Mouse (Mus musculus) hindbrain, embryonic 12.5 days (tissue): Measurements from ENCODE around the gene Dnajc1. TPM values are rescaled to one million over a fixed set of nuclear protein-coding genes. Genes with fewer than 3 reads are reported as not detected.

Experiments
- ATAC-seq: fragments of 200-750 bp; cut with Nextera tagmentation; 2 replicates; pipeline ENCODE4 v1.8.0; 2017; ENCODE audit warnings: moderate TSS enrichment; ENCODE audit not compliant: low FRiP score
- H3K27ac ChIP-seq: fragments of 300-500 bp; sonication (generic); 2 replicates; pipeline ENCODE4 v1.5.1; 2016; ENCODE audit warnings: mild to moderate bottlenecking
- H3K27me3 ChIP-seq: fragments of 300-500 bp; sonication (generic); 2 replicates; pipeline ENCODE4 v1.6.1; 2016; ENCODE audit warnings: mild to moderate bottlenecking
- H3K36me3 ChIP-seq: fragments of 300-500 bp; sonication (generic); 2 replicates; pipeline ENCODE4 v1.6.1; 2016; ENCODE audit warnings: mild to moderate bottlenecking
- H3K4me1 ChIP-seq: fragments of 300-500 bp; sonication (generic); 2 replicates; pipeline ENCODE4 v1.6.1; 2016
- H3K4me2 ChIP-seq: fragments of 300-500 bp; sonication (generic); replicated peaks from 2 replicates; pipeline ENCODE4 v1.6.1; 2016; ENCODE audit warnings: mild to moderate bottlenecking
- H3K4me3 ChIP-seq: fragments of 300-500 bp; sonication (generic); 2 replicates; pipeline ENCODE4 v1.5.1; 2016; ENCODE audit warnings: mild to moderate bottlenecking
- H3K9ac ChIP-seq: fragments of 300-500 bp; sonication (generic); 2 replicates; pipeline ENCODE4 v1.6.1; 2016; ENCODE audit warnings: mild to moderate bottlenecking, moderate library complexity
- H3K9me3 ChIP-seq: fragments of 300-500 bp; sonication (generic); replicated peaks from 2 replicates; pipeline ENCODE4 v1.6.1; 2016; ENCODE audit warnings: mild to moderate bottlenecking
- WGBS: fragments of 180-500 bp; shearing (Covaris S2); methylation state at CpG from one replicate; pipeline ENCODE4 v1.1.7; 2016; 5-methylcytosine and 5-hydroxymethylcytosine counted together
- polyA plus RNA-seq: library from polyadenylated mRNA; unstranded; fragments of >200 nt; fragmentation: Nextera tagmentation; extraction: Ambion mirVana; gene quantifications from 2 replicates; pipeline ENCODE4 v1.2.1, GENCODE M21; 2016

The Dnajc1 gene
- polyA plus RNA-seq, 1 experiment from 2014 or later = 35.7 TPM

- ATAC-seq = no peak
- H3K4me3 ChIP-seq = no peak overlapping the region
These were observed 216.4 kb downstream of the Dnajc1 start for GRCm38 (mm10) chr2:18176235-18176634.

GRCm38 (mm10) chr2:18175234-18175633 lies 217.4 kb downstream of the Dnajc1 start:
- Histone ChIP-seq H3K9me3 (no peaks in the 10 kb centered on the region), H3K4me1 (no peaks in the 10 kb centered on the region), H3K27ac (no peak overlapping the region), H3K9ac (no peak overlapping the region), H3K4me3 (no peak overlapping the region), H3K4me2 (no peak overlapping the region), H3K36me3 (peaks cover 26% of the 10 kb centered on the region), H3K27me3 (no peaks in the 10 kb centered on the region)
- 30% methylated on average over 1 of the region's 1 CpGs for WGBS
- ATAC-seq = no peak

More at GRCm38 (mm10) chr2:18176235-18176634, 216.4 kb downstream of the Dnajc1 start:
- Histone ChIP-seq H3K9ac (no peak overlapping the region), H3K9me3 (no peaks in the 10 kb centered on the region), H3K27ac (no peak overlapping the region), H3K36me3 (peaks cover 31% of the 10 kb centered on the region), H3K4me1 (no peaks in the 10 kb centered on the region), H3K27me3 (no peaks in the 10 kb centered on the region), H3K4me2 (no peak overlapping the region)
- WGBS = 92% methylated on average over 3 of the region's 3 CpGs

- no peak for ATAC-seq
- WGBS = 88% methylated on average over 1 of the region's 1 CpGs
These were observed 223.3 kb downstream of the Dnajc1 start for GRCm38 (mm10) chr2:18169174-18169948.

GRCm38 (mm10) chr2:18165511-18165910 lies 227.1 kb downstream of the Dnajc1 start:
- Histone ChIP-seq H3K4me1 (no peaks in the 10 kb centered on the region), H3K27ac (no peak overlapping the region), H3K36me3 (peaks cover 10% of the 10 kb centered on the region), H3K4me2 (no peak overlapping the region), H3K27me3 (no peaks in the 10 kb centered on the region), H3K4me3 (no peak overlapping the region), H3K9me3 (no peaks in the 10 kb centered on the region), H3K9ac (no peak overlapping the region)
- WGBS = 83% methylated on average over 2 of the region's 2 CpGs
- no peak for ATAC-seq

More at GRCm38 (mm10) chr2:18169174-18169948, 223.3 kb downstream of the Dnajc1 start:
- H3K27me3 ChIP-seq = no peaks in the 10 kb centered on the region
- no peak overlapping the region for H3K27ac ChIP-seq
- H3K4me3 ChIP-seq = no peak overlapping the region
- no peaks in the 10 kb centered on the region for H3K9me3 ChIP-seq
- no peak overlapping the region for H3K4me2 ChIP-seq
- no peaks in the 10 kb centered on the region for H3K4me1 ChIP-seq
- H3K9ac ChIP-seq = no peak overlapping the region
- no peaks in the 10 kb centered on the region for H3K36me3 ChIP-seq

- WGBS = 93% methylated on average over 5 of the region's 5 CpGs
- H3K9ac ChIP-seq = no peak overlapping the region
These were observed 231.6 kb downstream of the Dnajc1 start for GRCm38 (mm10) chr2:18160992-18161391.

GRCm38 (mm10) chr2:18159426-18159825 lies 233.2 kb downstream of the Dnajc1 start:
- peaks cover 25% of the 10 kb centered on the region for H3K36me3 ChIP-seq
- H3K27ac ChIP-seq = no peak overlapping the region
- ATAC-seq = no peak
- no peak overlapping the region for H3K9ac ChIP-seq
- no peaks in the 10 kb centered on the region for H3K4me1 ChIP-seq
- H3K27me3 ChIP-seq = no peaks in the 10 kb centered on the region
- H3K4me2 ChIP-seq = no peak overlapping the region
- H3K9me3 ChIP-seq = no peaks in the 10 kb centered on the region
- H3K4me3 ChIP-seq = no peak overlapping the region
- WGBS = 80% methylated on average over 3 of the region's 3 CpGs

More at GRCm38 (mm10) chr2:18160992-18161391, 231.6 kb downstream of the Dnajc1 start:
- Histone ChIP-seq H3K36me3 (peaks cover 18% of the 10 kb centered on the region), H3K4me1 (no peaks in the 10 kb centered on the region), H3K27me3 (no peaks in the 10 kb centered on the region), H3K9me3 (no peaks in the 10 kb centered on the region), H3K27ac (no peak overlapping the region), H3K4me3 (no peak overlapping the region), H3K4me2 (no peak overlapping the region)
- ATAC-seq = no peak

- 96% methylated on average over 3 of the region's 3 CpGs for WGBS
- ATAC-seq = no peak
- Histone ChIP-seq H3K9ac (no peak overlapping the region), H3K4me3 (no peak overlapping the region), H3K4me1 (no peaks in the 10 kb centered on the region), H3K9me3 (no peaks in the 10 kb centered on the region), H3K27ac (no peak overlapping the region), H3K27me3 (no peaks in the 10 kb centered on the region), H3K4me2 (no peak overlapping the region), H3K36me3 (peaks cover 21% of the 10 kb centered on the region)
These were observed 236.5 kb downstream of the Dnajc1 start for GRCm38 (mm10) chr2:18156131-18156530.
